Comparison of ENCODE assay signal across 9 mouse cellular contexts in genomic region chr1:67181165-67181564, GRCm38 (mm10). TPM values are rescaled to one million over a fixed set of nuclear protein-coding genes. Genes with fewer than 3 reads are reported as not detected.
DNase-seq lines count a peak whose midpoint lies in the region; ATAC-seq and TF ChIP-seq lines count a peak whose summit lies in the region.
"Had no signal": no experiment of that assay in that cellular context is flagged by ENCODE, and none has a peak within 500 bp of the region (broad histone marks: within the 10 kb centered on the region; RNA-seq: fewer than 3 reads in every experiment).

No protein-coding gene starts in this region.

- no peak overlapping the region for H3K27ac ChIP-seq in heart, postnatal 0 days (ENCODE audit: low read depth)
- no peak overlapping the region for H3K27ac ChIP-seq in midbrain, postnatal 0 days (ENCODE audit: low read depth, low read length)

- no peaks in the 10 kb centered on the region for H3K27me3 ChIP-seq in heart, postnatal 0 days (ENCODE audit: control insufficient read depth, insufficient read depth, low read length)
- H3K27me3 ChIP-seq in midbrain, postnatal 0 days (ENCODE audit: insufficient read depth, low read length) = no peaks in the 10 kb centered on the region
- H3K27me3 ChIP-seq: megakaryocyte, embryonic 14.5 days had no signal

- H3K9ac ChIP-seq in heart, postnatal 0 days (replicated peaks; ENCODE audit: low read depth, low read length) = no peak overlapping the region
- no peak overlapping the region for H3K9ac ChIP-seq in midbrain, postnatal 0 days (replicated peaks; ENCODE audit: low read length, poor library complexity, severe bottlenecking)

- WGBS in heart, postnatal 0 days = 11% methylated on average over 7 of the region's 7 CpGs
- 6% methylated on average over 7 of the region's 7 CpGs for WGBS in midbrain, postnatal 0 days

- DNase-seq in heart, postnatal 0 days (ENCODE audit: low spot score) = peak; percentile 44
- no peak for DNase-seq in heart, postnatal 25 days (ENCODE audit: low spot score)
- DNase-seq in ZHBTc4 (ENCODE audit: low read depth, low spot score) = peak; percentile 62
- DNase-seq in embryo, embryonic 10 days (ENCODE audit: low spot score) = peak; percentile 76
- DNase-seq in heart, postnatal 14 days = peak; percentile 55 to 61
- peak; percentile 82 for DNase-seq in left cerebral cortex, adult 18-20 months (ENCODE audit: low spot score in 2 of 2)
- DNase-seq in midbrain, postnatal 0 days (ENCODE audit: low spot score) = peak; percentile 82
- DNase-seq in urinary bladder, postnatal 25 days (ENCODE audit: low spot score) = peak; percentile 71

- no peak overlapping the region for H3K4me3 ChIP-seq in heart, postnatal 0 days (ENCODE audit: low read depth, low read length)
- H3K4me3 ChIP-seq in midbrain, postnatal 0 days (ENCODE audit: low read depth, low read length) = no peak overlapping the region
- H3K4me3 ChIP-seq: megakaryocyte, embryonic 14.5 days had no signal

- TF ChIP-seq CTCF in heart, postnatal 0 days (IDR thresholded peaks at IDR 0.05; ENCODE audit: low read depth) = peak; percentile 72
- peak; percentile 84 for TF ChIP-seq CTCF in midbrain, postnatal 0 days (IDR thresholded peaks at IDR 0.05)

- ATAC-seq in heart, postnatal 0 days (ENCODE audit: insufficient read depth, low read depth) = no peak
- no peak for ATAC-seq in midbrain, postnatal 0 days (ENCODE audit: low FRiP score)

- intact Hi-C loops in heart, postnatal 25 days (cut with DNase I) = no loop called here
- intact Hi-C loops in heart, postnatal 14 days (cut with DNase I) = loop anchor here (5.0 kb wide), 1 partner anchor 1956 kb away; no protein-coding TSS in a partner anchor

- no peak overlapping the region for H3K4me2 ChIP-seq in heart, postnatal 0 days (ENCODE audit: low read depth, low read length)
- H3K4me2 ChIP-seq in midbrain, postnatal 0 days (ENCODE audit: low read depth, low read length, poor library complexity, severe bottlenecking) = no peak overlapping the region

- no peaks in the 10 kb centered on the region for H3K9me3 ChIP-seq in heart, postnatal 0 days (replicated peaks; ENCODE audit: control insufficient read depth, low read length)
- no peaks in the 10 kb centered on the region for H3K9me3 ChIP-seq in midbrain, postnatal 0 days (ENCODE audit: low read length)
- H3K9me3 ChIP-seq: megakaryocyte, embryonic 14.5 days had no signal

- no peak for TF ChIP-seq EP300 in heart, postnatal 0 days (IDR thresholded peaks at IDR 0.05; ENCODE audit: low read depth)

- H3K36me3 ChIP-seq in heart, postnatal 0 days (replicated peaks; ENCODE audit: control insufficient read depth, insufficient read depth, low read length) = no peaks in the 10 kb centered on the region
- H3K36me3 ChIP-seq in midbrain, postnatal 0 days (ENCODE audit: insufficient read depth, low read length) = no peaks in the 10 kb centered on the region

- no peaks in the 10 kb centered on the region for H3K4me1 ChIP-seq in heart, postnatal 0 days (ENCODE audit: control insufficient read depth, insufficient read depth)
- no peaks in the 10 kb centered on the region for H3K4me1 ChIP-seq in midbrain, postnatal 0 days (ENCODE audit: insufficient read depth, low read length)
- H3K4me1 ChIP-seq: megakaryocyte, embryonic 14.5 days had no signal

RNA-seq across cellular contexts. Expression of gene Cps1, which starts 58.3 kb away (rescaled TPM):
- total RNA-seq in heart, postnatal 0 days (2014; rRNA removed; ENCODE audit: low replicate concordance) = 0.85 and 2.2 TPM in 2 replicates
- 0.10 and 0.14 TPM in 2 replicates for polyA plus RNA-seq in heart, postnatal 0 days (2015; fragmentation: Nextera tagmentation; extraction: Ambion mirVana)
- not detected for total RNA-seq in heart, postnatal 25 days (2021)
- under 1 TPM; 0.05 TPM for total RNA-seq in heart, postnatal 14 days (2021)
- total RNA-seq in left cerebral cortex, adult 18-20 months (2021) = under 1 TPM; 0.46 to 0.47 TPM
- 0.33 and 0.71 TPM in 2 replicates for total RNA-seq in midbrain, postnatal 0 days (2014; rRNA removed)
- polyA plus RNA-seq in midbrain, postnatal 0 days (2015; fragmentation: Nextera tagmentation; extraction: Ambion mirVana) = 0.33 and 0.37 TPM in 2 replicates
